Mouse (Mus musculus) adrenal gland, adult (tissue): ENCODE measurements at regions not wholly inside any gene's neighbourhood (a gene's known extent, or its start where the extent isn't known, plus 50 kb on each side); places are given as distances from the start of the nearest gene placed in this dataset.

Experiments used
- DNase-seq, 2 experiments: peaks; one replicate each; pipeline ENCODE4 v3.0.0; 2022 to 2023; ENCODE audit warnings: low spot score in 1 of 2; ENCODE audit not compliant: inconsistent age in 2 of 2

- DNase-seq: peak in 1 of 2 experiments; percentile 25
These were observed 312.8 kb upstream of the Thrb start for GRCm38 (mm10) chr14:17347286-17347685.

DNA sequence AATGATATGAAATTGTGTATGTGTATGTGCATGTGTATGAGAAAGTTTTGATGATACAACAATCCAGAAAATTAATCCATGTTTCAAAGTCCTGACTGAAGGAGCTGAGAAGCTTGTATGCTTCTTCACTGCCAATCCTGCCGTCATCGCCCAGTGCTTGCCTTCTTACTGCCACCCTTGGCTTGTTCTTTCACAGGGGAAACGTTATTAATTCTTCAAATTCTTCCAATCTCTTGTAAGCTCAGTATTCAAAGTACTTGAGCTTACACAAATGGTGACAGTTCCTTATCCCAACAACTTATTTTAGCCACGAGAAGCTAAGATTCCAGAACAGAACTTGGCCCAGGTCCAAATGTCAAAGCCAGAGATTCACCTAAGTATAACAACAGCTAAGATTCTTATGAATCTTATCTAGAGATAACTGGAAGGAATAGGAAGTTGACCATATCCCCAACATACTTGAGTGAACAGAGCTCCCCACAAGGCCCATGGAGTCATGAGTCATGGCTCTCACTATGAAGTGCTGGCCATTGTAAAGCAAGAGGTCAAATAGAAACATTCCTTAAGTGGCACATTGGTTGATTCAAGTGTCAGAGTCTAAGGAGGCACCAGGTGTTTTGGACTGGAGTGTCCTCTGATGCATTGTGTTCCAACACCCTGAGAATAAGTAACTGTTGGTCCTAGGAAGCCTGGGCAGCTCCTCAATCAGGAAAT lies 307.6 kb upstream of the Thrb start:
- no peak for DNase-seq

GRCm38 (mm10) chr14:17361910-17362309 lies 298.2 kb upstream of the Thrb start:
- DNase-seq: no peak

- peak; percentile 16 to 71 for DNase-seq
These were observed 257.1 kb upstream of the Thrb start for GRCm38 (mm10) chr14:17402751-17403479.

DNA sequence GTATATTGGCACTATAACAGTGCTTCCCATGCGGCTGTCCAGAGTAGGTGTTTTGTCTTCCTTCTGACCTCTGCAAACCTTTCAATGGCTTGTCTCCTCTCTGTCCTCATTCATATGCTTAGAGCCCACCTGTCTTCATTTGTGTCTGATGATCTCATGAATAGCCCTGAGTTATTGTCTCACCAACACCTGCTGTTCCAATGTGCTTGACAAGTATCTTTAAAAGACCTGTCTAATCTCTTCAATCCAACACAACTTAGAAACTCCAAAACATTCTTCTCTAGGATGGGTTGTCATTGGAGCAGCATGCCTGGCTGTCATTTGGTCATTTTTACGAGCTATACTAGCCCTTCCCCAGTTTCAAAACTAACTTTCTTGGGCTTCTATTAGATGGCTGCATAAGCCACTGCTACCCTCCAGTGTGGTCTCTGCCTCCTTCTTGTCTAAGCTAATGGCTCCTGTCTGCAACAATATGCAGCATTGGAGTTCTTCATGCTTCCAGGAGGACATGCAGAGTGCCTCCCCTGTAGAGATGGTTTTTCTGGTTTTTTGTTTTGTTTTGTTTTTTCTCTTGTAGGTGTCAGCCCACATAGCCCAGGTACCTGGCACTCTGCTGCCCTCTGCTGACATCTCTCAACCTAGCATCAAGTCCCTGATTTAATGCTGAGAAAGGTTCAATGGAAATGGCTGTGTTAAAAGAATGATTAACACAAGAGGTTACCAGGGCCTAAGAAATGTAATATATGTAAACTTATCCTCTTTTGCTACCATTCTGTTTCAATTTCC lies 254.3 kb upstream of the Thrb start:
- DNase-seq: peak; percentile 37 to 82

- DNase-seq: no peak
These were observed 253.2 kb upstream of the Thrb start for GRCm38 (mm10) chr14:17406879-17407278.

DNA sequence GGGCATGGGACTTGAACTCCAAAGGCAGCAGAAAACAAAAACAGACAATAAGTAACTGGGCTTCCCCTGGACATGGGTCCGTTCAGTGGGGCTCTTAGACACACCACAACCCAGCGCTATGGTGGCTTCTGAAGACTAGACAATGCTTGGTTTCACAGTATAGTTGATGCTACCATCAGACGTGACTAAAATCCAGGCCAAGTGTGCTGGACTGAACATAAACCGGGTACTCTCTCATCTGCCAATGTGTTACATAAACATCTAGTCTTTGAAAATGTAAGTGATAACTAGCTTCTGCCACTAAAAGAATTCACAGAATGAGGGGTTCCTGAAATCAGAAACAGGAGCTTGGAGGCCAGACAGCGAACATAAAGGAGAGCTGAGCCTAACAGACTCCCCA lies 251.7 kb upstream of the Thrb start:
- no peak for DNase-seq

- DNase-seq: no peak
These were observed 251.2 kb upstream of the Thrb start for GRCm38 (mm10) chr14:17408813-17409212.

DNA sequence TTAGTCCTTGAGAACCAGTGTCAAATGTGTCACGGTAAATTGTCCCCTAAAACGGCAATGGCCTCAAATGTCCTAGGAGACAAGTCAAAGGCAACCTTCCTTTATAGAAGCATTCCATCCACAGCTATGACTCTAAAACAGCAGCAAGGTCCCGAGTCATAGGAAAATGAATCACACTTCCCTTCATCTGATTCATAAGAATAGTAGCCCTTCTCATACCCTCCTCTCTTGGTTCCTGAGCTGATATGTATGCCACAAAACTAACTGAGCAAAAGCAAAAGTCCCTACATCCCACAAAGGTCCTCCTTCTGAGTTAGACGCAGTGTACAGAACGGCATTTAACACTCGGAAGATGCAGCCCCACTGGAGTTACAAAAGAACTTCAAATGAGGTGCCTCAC lies 250.6 kb upstream of the Thrb start:
- DNase-seq: no peak

GRCm38 (mm10) chr14:17410752-17411151 lies 249.3 kb upstream of the Thrb start:
- DNase-seq: no peak

DNA sequence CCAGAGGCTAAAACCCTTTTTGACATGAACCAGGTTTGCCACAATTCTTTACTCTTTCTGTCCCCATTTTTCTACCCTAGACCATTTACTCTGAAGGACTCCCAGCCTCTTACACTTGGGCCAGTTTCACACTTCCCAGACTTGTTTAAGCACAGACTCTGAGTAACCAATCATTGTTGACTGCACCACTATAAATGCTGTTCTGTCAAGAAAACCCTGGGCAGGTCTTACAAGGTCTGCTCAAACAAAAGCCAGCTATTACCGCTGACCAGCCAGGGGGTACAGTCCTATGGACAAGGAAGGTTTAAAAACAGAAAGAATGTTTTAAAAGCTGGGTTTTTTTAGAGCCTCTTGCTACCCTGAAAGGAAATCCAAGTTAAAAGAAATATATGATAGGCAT lies 248.8 kb upstream of the Thrb start:
- DNase-seq: no peak

DNA sequence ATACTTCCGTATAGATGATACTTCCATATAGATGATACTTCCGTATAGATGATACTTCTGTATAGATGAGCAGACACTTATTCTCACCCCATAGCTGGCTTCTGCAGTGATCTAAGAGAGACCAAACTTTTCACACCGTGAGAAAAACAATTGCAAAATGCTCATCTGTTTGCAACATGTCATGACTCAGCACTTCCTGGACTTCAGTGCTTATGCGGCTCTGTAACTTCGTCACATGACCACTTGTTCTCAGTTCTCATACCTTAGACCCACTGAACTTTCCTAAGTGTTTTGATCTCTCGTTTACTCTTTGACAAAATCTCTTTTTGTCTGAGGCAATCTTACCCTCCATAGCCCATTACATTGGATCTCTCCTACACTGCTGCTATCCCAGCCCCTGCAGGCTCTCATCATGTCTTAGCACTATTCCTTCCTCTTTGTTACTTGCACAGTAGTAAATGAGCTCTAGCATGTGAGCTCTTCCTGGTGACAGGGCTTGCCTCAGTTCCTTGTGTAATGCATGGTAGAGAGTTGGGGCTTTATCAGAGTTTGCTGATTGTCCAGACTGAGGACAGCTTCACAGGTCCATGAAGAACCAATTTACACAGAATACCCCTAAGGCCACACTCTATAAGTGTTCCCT lies 245.7 kb upstream of the Thrb start:
- DNase-seq: peak in 1 of 2 experiments; percentile 50

DNA sequence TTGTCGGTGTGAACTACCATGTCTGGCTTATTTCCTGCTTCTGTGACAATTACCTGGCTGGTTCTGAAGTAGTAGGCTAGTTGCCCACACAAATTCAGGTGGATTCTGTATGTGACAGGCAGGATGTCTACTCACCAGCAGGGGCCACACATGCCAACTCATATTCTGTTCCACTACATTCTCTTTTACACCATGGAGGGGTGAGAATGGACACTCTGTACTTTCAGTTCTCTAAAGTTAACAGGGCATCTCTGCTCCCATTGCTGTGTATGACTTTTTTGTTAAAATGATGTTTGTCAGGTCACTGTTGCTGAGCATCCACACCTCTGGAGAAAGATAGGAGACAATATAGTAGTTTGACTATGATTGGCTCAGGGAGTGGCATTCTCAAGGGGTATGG lies 232.3 kb upstream of the Thrb start:
- no peak for DNase-seq

- no peak for DNase-seq
These were observed 230.9 kb upstream of the Thrb start for GRCm38 (mm10) chr14:17429157-17429556.

GRCm38 (mm10) chr14:17433346-17433745 lies 226.7 kb upstream of the Thrb start:
- no peak for DNase-seq

GRCm38 (mm10) chr14:17457946-17458345 lies 202.1 kb upstream of the Thrb start:
- DNase-seq: no peak

DNA sequence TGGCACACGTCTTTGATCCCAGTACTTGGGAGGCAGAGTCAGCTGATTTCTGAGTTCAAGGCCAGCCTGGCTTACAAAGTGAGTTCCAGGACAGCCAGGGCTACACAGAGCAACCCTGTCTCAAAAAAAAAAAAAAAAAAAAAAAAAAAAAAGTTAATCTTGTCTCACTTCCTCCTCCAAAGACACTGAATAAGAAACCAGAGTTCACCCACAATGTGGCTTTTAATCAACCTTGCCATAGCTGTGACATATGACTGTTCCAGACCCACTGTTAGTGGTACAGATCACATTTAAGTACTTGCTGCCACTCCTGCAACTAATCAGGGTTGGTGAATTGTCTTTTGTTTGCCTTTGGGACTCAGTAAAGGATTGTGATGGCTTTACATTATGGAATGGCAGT lies 181.1 kb upstream of the Thrb start:
- no peak for DNase-seq

DNA sequence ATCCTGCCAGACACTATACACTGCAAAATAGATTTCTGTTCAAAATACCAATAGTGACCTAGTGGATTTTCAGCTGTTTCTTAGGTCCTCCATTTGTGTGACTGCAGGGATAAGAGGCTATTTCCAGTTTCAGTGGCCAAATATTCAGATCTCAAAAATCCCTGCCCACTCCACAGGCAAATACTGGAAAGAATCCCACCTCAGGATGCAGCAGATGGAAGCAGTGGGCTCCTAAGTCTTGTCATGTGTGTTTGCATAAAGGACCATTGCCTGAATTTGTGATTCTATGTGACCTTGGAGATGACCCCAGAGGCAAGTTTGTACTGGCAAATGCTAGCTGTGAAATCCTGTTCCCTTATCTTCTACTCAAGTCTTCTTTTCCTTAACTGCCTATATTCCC lies 175.2 kb upstream of the Thrb start:
- no peak for DNase-seq

GRCm38 (mm10) chr14:17513756-17514155 lies 146.3 kb upstream of the Thrb start:
- DNase-seq: no peak

DNA sequence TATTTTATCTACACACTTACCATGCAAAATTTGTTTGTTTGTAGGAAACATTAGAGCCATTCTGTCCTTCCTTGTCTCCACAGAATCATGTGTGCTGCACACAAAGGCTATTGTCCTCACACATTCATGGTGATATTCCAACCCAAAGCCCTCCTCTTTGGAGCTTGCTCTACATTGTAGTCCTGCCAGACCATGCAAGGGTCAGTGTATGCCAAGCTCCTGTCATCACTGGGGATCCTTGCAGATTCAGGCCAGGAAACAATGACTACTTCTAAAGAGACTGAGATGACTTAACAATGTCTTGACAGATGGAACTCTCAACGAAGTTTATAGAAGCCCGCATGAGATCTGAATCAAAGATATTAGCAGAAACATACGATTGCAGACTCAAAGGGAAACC lies 137.4 kb upstream of the Thrb start:
- no peak for DNase-seq

DNA sequence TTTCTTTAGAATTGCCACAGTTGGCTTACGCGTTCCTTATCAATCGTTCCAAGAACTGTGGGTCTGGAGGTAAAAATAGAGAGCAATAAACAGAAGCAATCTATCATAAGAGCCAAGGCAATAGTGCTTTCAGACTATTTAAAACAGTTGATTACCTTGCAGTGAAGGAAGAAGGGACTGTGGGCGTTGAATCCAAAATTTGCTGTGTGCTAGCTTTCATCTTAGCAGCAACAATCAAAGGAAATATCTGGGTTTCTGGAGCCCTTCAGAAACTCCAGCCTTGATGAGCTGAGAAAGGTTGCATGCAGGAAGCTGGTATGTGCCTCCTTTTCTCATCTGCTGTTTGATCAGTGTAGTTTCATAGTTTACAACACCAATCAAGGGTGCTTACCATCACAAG lies 136.1 kb upstream of the Thrb start:
- no peak for DNase-seq
